Mouse (Mus musculus) megakaryocyte, embryonic 14.5 days (primary cell): ENCODE data around the gene Oas2.

ENCODE experiments used
- FLI1 ChIP-seq: IDR thresholded peaks from 2 replicates; pipeline ENCODE4 v1.6.1; 2012; ENCODE audit warnings: low read length, inconsistent platforms, mixed read lengths
- GATA1 ChIP-seq: IDR thresholded peaks from 3 replicates; pipeline ENCODE4 v1.6.1; 2012; ENCODE audit warnings: mixed read lengths, low read length, inconsistent platforms, borderline replicate concordance

GRCm38 (mm10) chr5:120734380-120734990, 15.2 kb downstream of the Oas2 start:
- TF ChIP-seq GATA1 = no peak
- TF ChIP-seq FLI1 = no peak
